Mouse (Mus musculus): ENCODE measurements around the gene Mmd. TPM values are rescaled to one million over a fixed set of nuclear protein-coding genes. Genes with fewer than 3 reads are reported as not detected.

Gene Mmd
- polyA plus RNA-seq, 1 experiment from 2014 or later = 17.1 TPM

DNA sequence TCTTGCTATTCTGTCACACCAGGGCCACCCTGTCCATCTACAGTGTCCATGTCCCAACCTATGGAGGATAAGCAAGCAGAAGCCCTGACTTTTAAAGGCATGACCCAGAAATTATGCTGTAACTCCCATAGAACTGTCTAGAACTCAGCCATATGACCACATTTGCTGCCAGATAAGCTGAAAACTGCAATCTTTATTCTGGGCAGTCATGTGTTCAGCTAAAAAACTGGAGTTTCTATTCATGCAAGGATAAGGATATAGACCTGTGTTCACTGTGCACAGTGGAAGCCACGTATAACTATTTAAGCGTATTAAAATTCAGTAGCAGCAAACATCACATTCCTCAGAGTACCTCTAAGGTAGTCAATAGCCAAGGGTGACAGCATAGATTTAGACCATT, 6.0 kb upstream of the Mmd start:
- Histone ChIP-seq H3K4me1 (replicated peaks; ENCODE audit: control insufficient read depth, insufficient read depth, low read length) (no peaks in the 10 kb centered on the region; the same call in 1 of the 2 replicates), H3K27ac (ENCODE audit: low read depth, low read length) (no peak overlapping the region), H3K36me3 (ENCODE audit: control insufficient read depth, insufficient read depth, low read length) (no peaks in the 10 kb centered on the region), H3K27me3 (replicated peaks; ENCODE audit: control insufficient read depth, insufficient read depth, low read length) (no peaks in the 10 kb centered on the region), H3K9me3 (ENCODE audit: control insufficient read depth, low read length) (no peaks in the 10 kb centered on the region; the same call in 1 of the 2 replicates), H3K9ac (ENCODE audit: low read depth, low read length) (no peak overlapping the region), H3K4me3 (ENCODE audit: low read depth, low read length) (no peak overlapping the region), H3K4me2 (no peak overlapping the region)
- ATAC-seq (replicated peaks; ENCODE audit: low FRiP score) (no peak), DNase-seq (ENCODE audit: low spot score) (no peak)
- 91% methylated on average over 2 of the region's 2 CpGs for WGBS

DNA sequence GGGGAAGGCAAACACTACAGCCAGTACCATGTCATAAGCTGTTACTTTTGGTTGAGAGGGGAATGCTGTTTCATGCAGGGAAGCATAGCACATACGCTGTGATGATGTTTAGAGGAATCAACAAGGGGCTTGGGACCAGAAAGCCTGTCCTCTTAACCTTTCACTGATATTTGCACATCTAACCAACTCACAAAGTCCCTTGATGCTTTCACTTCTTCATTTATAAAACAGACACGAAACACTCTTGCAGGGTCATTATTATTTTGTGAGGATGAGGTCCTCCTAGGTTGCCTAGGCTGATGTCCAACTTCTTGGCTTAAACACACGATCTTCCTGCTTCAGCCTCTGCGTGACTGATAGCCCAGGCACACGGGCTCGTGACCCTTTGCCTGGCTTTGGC, 3.6 kb upstream of the Mmd start:
- peaks cover 4% of the 10 kb centered on the region for H3K4me1 ChIP-seq (replicated peaks; ENCODE audit: control insufficient read depth, insufficient read depth, low read length)
- DNase-seq (ENCODE audit: low spot score) = no peak
- H3K4me3 ChIP-seq (ENCODE audit: low read depth, low read length) = no peak overlapping the region
- H3K9me3 ChIP-seq (ENCODE audit: control insufficient read depth, low read length) = no peaks in the 10 kb centered on the region
- WGBS = 70% methylated on average over 6 of the region's 6 CpGs
- no peak overlapping the region for H3K4me2 ChIP-seq
- H3K27ac ChIP-seq (ENCODE audit: low read depth, low read length) = no peak overlapping the region
- no peak for ATAC-seq (replicated peaks; ENCODE audit: low FRiP score)
- H3K36me3 ChIP-seq (ENCODE audit: control insufficient read depth, insufficient read depth, low read length) = no peaks in the 10 kb centered on the region
- H3K9ac ChIP-seq (ENCODE audit: low read depth, low read length) = no peak overlapping the region
- H3K27me3 ChIP-seq (replicated peaks; ENCODE audit: control insufficient read depth, insufficient read depth, low read length) = no peaks in the 10 kb centered on the region

DNA sequence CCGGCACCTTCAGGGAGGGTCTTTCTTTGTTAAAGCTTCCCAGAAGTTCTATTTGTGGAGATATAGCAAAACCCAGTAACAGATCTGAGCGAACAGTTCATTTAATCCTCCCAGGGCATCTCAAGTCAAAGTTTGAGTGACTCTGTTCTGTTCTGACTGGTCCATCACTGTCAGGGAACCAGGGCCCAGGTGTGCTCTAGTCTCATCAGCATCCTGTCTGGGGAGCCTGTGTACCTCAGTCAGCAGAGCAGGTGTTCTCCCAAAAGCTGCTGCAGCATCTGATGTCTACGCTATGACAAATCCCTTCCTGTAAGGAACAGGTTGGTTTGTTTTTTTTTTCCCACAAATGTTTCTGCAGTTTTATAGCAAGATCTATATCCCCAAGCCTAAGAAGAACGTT, 2.6 kb upstream of the Mmd start:
- no peak for ATAC-seq (replicated peaks; ENCODE audit: low FRiP score)
- no peaks in the 10 kb centered on the region for H3K27me3 ChIP-seq (replicated peaks; ENCODE audit: control insufficient read depth, insufficient read depth, low read length)
- 80% methylated on average over 4 of the region's 4 CpGs for WGBS

DNA sequence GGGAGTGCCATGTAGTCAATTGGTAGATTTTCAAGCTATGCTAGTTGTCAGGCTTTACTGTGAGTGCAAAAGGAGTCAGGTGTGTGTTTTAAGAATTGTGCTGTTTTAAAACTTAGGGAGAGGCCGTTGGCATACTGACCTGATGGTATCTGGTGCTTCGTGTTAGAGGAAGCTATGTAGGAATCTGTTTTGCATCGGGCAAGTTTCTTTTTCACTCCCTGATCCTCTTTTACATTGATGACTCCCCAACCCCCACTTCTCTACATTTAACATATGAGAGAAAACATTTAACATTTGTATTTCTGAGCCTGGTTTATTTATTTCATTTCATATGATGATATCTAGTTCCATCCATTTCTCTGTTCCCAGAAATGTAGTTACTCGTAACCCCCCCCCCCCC, 1.5 kb upstream of the Mmd start:
- H3K9me3 ChIP-seq (ENCODE audit: control insufficient read depth, low read length) = no peaks in the 10 kb centered on the region
- ATAC-seq (replicated peaks; ENCODE audit: low FRiP score) (no peak), DNase-seq (ENCODE audit: low spot score) (no peak)
- WGBS = 53% methylated on average over 4 of the region's 4 CpGs
- no peak overlapping the region for H3K27ac ChIP-seq (ENCODE audit: low read depth, low read length)
- H3K4me3 ChIP-seq (ENCODE audit: low read depth, low read length) = no peak overlapping the region
- peaks cover 15% of the 10 kb centered on the region for H3K4me1 ChIP-seq (replicated peaks; ENCODE audit: control insufficient read depth, insufficient read depth, low read length)
- H3K4me2 ChIP-seq = no peak overlapping the region
- no peaks in the 10 kb centered on the region for H3K36me3 ChIP-seq (ENCODE audit: control insufficient read depth, insufficient read depth, low read length)
- no peaks in the 10 kb centered on the region for H3K27me3 ChIP-seq (replicated peaks; ENCODE audit: control insufficient read depth, insufficient read depth, low read length)
- no peak overlapping the region for H3K9ac ChIP-seq (ENCODE audit: low read depth, low read length)

More for the DNA sequence above, 2.6 kb upstream of the Mmd start:
- H3K9me3 ChIP-seq (ENCODE audit: control insufficient read depth, low read length) = no peaks in the 10 kb centered on the region
- H3K9ac ChIP-seq (ENCODE audit: low read depth, low read length) = no peak overlapping the region
- H3K36me3 ChIP-seq (ENCODE audit: control insufficient read depth, insufficient read depth, low read length) = no peaks in the 10 kb centered on the region
- no peak overlapping the region for H3K4me2 ChIP-seq
- DNase-seq (ENCODE audit: low spot score) = no peak
- no peak overlapping the region for H3K4me3 ChIP-seq (ENCODE audit: low read depth, low read length)
- peaks cover 7% of the 10 kb centered on the region for H3K4me1 ChIP-seq (replicated peaks; ENCODE audit: control insufficient read depth, insufficient read depth, low read length)
- no peak overlapping the region for H3K27ac ChIP-seq (ENCODE audit: low read depth, low read length)

DNA sequence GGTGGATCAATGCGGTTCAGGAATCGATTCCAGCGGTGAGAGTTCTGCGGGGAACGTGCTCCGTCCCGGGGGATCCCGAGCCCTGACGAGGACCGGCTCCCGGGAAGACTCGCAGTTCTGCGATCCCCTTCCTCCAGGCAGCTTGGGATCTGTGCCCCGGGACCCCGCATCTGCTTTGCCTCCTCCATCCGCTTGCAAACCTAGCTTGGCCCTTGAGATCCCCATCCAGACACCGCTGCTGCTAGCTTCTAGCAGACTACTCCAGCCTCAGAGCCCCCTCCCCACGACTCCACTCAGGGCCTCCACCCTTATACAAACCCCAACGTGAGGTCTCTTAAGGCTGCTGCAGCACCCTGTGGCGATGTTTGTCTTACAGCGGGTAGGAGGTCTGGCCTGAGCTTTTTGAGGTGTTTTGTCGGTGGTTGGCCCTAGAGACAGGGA, 465 bp downstream of the Mmd start:
- ATAC-seq (replicated peaks; ENCODE audit: low FRiP score) = peak; percentile 19
- DNase-seq (ENCODE audit: low spot score) = no peak
- H3K9me3 ChIP-seq (ENCODE audit: control insufficient read depth, low read length) = no peaks in the 10 kb centered on the region
- peak overlapping the region; percentile 73 for H3K9ac ChIP-seq (ENCODE audit: low read depth, low read length)
- H3K4me3 ChIP-seq (ENCODE audit: low read depth, low read length) = peak overlapping the region; percentile 75
- H3K27me3 ChIP-seq (replicated peaks; ENCODE audit: control insufficient read depth, insufficient read depth, low read length) = no peaks in the 10 kb centered on the region
- H3K36me3 ChIP-seq (ENCODE audit: control insufficient read depth, insufficient read depth, low read length) = no peaks in the 10 kb centered on the region
- under 1% methylated on average over 22 of the region's 22 CpGs for WGBS
- peak overlapping the region; percentile 62 for H3K27ac ChIP-seq (ENCODE audit: low read depth, low read length)
- peak overlapping the region; percentile 82 for H3K4me2 ChIP-seq
- H3K4me1 ChIP-seq (replicated peaks; ENCODE audit: control insufficient read depth, insufficient read depth, low read length) = peaks cover 17% of the 10 kb centered on the region

DNA sequence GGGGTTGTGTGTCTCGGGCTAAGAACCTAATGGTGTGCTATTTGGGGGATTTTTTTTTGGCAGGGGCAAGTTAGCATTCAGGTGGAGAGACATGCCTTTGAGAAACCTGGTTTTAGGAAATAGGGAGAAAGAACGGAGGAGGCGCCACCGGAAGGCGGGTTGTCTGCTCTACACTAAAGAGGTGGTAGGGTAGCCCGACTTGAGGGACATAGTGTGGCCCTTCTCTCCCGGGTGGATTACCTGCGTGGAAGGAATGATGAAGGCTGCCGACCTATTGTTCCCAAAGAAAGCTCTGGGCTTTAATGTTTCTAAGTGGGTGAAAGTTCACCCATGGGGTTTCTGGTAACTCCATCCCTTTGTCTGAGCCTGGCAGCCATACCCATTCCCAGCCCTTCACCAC, 933 bp downstream of the Mmd start:
- Histone ChIP-seq H3K27ac (ENCODE audit: low read depth, low read length) (no peak overlapping the region), H3K4me3 (ENCODE audit: low read depth, low read length) (peak overlapping the region; percentile 75), H3K4me1 (replicated peaks; ENCODE audit: control insufficient read depth, insufficient read depth, low read length) (peaks cover 17% of the 10 kb centered on the region), H3K9me3 (ENCODE audit: control insufficient read depth, low read length) (no peaks in the 10 kb centered on the region), H3K9ac (ENCODE audit: low read depth, low read length) (peak overlapping the region; percentile 73), H3K27me3 (replicated peaks; ENCODE audit: control insufficient read depth, insufficient read depth, low read length) (no peaks in the 10 kb centered on the region), H3K4me2 (peak overlapping the region; percentile 82), H3K36me3 (ENCODE audit: control insufficient read depth, insufficient read depth, low read length) (no peaks in the 10 kb centered on the region)
- WGBS = 1% methylated on average over 9 of the region's 9 CpGs
- DNase-seq (ENCODE audit: low spot score) (peak; percentile 40), ATAC-seq (replicated peaks; ENCODE audit: low FRiP score) (no peak)

DNA sequence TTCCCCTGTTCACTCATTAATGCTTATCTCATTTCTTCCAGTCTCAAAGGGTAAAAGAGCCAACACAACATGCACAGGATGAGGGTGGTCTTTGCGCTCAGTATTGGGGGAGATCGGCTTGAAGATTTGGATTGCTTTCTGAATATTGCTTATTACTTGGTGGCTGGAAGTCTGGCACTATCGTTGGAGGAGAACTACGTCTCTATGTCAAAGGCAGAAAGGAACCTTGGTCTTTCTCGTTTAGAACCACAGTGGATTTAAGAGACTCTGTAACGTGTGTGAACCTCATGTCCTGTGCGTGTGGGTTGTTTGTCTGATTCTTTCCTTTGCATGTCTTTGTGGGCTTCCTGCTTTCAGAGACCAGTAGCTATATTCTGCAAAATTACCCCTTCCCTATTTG, 1.5 kb downstream of the Mmd start:
- Histone ChIP-seq H3K4me2 (peak overlapping the region; percentile 82), H3K9me3 (ENCODE audit: control insufficient read depth, low read length) (no peaks in the 10 kb centered on the region), H3K4me1 (replicated peaks; ENCODE audit: control insufficient read depth, insufficient read depth, low read length) (peaks cover 17% of the 10 kb centered on the region), H3K27me3 (replicated peaks; ENCODE audit: control insufficient read depth, insufficient read depth, low read length) (no peaks in the 10 kb centered on the region), H3K9ac (ENCODE audit: low read depth, low read length) (peak overlapping the region; percentile 73; the same call in 1 of the 2 replicates), H3K36me3 (ENCODE audit: control insufficient read depth, insufficient read depth, low read length) (no peaks in the 10 kb centered on the region), H3K4me3 (ENCODE audit: low read depth, low read length) (peak overlapping the region; percentile 75), H3K27ac (ENCODE audit: low read depth, low read length) (no peak overlapping the region)
- DNase-seq (ENCODE audit: low spot score) (no peak), ATAC-seq (replicated peaks; ENCODE audit: low FRiP score) (no peak)
- 48% methylated on average over 7 of the region's 7 CpGs for WGBS

DNA sequence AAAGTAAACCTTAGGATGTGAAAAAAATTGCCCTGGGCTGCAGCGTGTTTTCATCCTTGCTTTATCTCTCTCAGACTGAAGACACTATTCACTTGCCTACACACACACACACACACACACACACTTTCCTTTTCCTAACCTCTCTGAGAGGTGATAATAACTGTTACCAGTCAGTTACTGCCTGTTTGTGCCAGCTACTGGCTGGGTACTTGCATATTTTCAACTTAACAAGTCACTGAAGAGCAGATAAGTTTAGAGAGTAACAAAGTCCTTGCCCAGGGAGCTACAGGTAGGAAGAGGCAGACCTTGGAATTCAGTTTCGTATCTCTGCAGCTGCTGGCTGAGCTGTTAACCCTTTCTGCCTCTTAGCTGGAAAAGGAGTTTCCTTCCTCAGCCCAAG, 2.7 kb downstream of the Mmd start:
- Histone ChIP-seq H3K4me1 (replicated peaks; ENCODE audit: control insufficient read depth, insufficient read depth, low read length) (peaks cover 17% of the 10 kb centered on the region), H3K27me3 (replicated peaks; ENCODE audit: control insufficient read depth, insufficient read depth, low read length) (no peaks in the 10 kb centered on the region), H3K9me3 (ENCODE audit: control insufficient read depth, low read length) (no peaks in the 10 kb centered on the region), H3K27ac (ENCODE audit: low read depth, low read length) (no peak overlapping the region), H3K9ac (ENCODE audit: low read depth, low read length) (no peak overlapping the region), H3K4me3 (ENCODE audit: low read depth, low read length) (no peak overlapping the region), H3K4me2 (peak overlapping the region; percentile 6; the same call in 1 of the 2 replicates), H3K36me3 (ENCODE audit: control insufficient read depth, insufficient read depth, low read length) (no peaks in the 10 kb centered on the region)
- no peak for ATAC-seq (replicated peaks; ENCODE audit: low FRiP score)
- DNase-seq (ENCODE audit: low spot score) = no peak
- 19% methylated on average over 2 of the region's 2 CpGs for WGBS

DNA sequence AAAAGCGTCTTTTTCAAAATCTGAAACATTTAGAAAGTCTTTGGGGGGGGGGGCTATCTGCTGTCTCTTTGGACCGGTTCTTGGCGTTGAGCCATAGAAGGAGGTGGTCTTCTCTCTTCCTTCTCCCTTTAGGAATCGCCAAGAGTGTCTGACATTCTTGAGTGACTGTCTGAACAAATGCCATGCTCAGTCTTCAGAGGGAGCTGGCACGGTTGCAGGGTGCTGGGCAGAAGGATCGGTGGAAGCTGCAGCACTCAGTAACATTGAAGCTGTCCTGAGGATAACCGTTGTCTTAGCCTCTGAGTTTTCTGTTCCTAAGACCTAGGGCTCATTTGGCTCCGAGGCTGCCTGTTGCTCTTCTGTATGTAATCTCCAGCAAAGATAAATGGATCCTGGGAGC, 3.1 kb downstream of the Mmd start:
- Histone ChIP-seq H3K36me3 (ENCODE audit: control insufficient read depth, insufficient read depth, low read length) (no peaks in the 10 kb centered on the region), H3K27ac (ENCODE audit: low read depth, low read length) (no peak overlapping the region), H3K9ac (ENCODE audit: low read depth, low read length) (no peak overlapping the region), H3K9me3 (ENCODE audit: control insufficient read depth, low read length) (no peaks in the 10 kb centered on the region), H3K4me1 (replicated peaks; ENCODE audit: control insufficient read depth, insufficient read depth, low read length) (peaks cover 20% of the 10 kb centered on the region), H3K27me3 (replicated peaks; ENCODE audit: control insufficient read depth, insufficient read depth, low read length) (no peaks in the 10 kb centered on the region), H3K4me3 (ENCODE audit: low read depth, low read length) (no peak overlapping the region), H3K4me2 (peak overlapping the region; percentile 6; the same call in 1 of the 2 replicates)
- WGBS = 73% methylated on average over 8 of the region's 8 CpGs
- DNase-seq (ENCODE audit: low spot score) = no peak
- no peak for ATAC-seq (replicated peaks; ENCODE audit: low FRiP score)

All from liver, embryonic 11.5 days (tissue).